Mouse (Mus musculus) heart, embryonic 14.5 days (tissue): ENCODE measurements at regions not wholly inside any gene's neighbourhood (a gene's known extent, or its start where the extent isn't known, plus 50 kb on each side); places are given as distances from the start of the nearest gene placed in this dataset.
A peak's percentile ranks its signal among the peaks of the same experiment; 100 is the strongest.

Experiments
- ATAC-seq: fragments of 200-750 bp; cut with Nextera tagmentation; 2 replicates; pipeline ENCODE4 v1.8.0; 2017; ENCODE audit warnings: low read depth, moderate TSS enrichment; ENCODE audit not compliant: insufficient number of reproducible peaks, insufficient read depth, low FRiP score
- H3K27ac ChIP-seq, 2 experiments: fragments of 200-500 bp in 1 of 2; fragments of 300-500 bp in 1 of 2; sonication (generic) in 1 of 2; replicated peaks in 1 of 2; 2 replicates each; pipeline ENCODE4 v1.5.1; 2012 to 2014; ENCODE audit warnings: low read depth in 2 of 2, low read length in 2 of 2, control low read depth in 1 of 2, mild to moderate bottlenecking in 1 of 2, mixed read lengths in 1 of 2; ENCODE audit not compliant: control insufficient read depth in 1 of 2, insufficient read depth in 1 of 2
- H3K27me3 ChIP-seq: fragments of 300-500 bp; sonication (generic); 2 replicates; pipeline ENCODE4 v1.6.1; 2014; ENCODE audit warnings: mild to moderate bottlenecking, low read length, control low read depth; ENCODE audit not compliant: control insufficient read depth, insufficient read depth
- H3K36me3 ChIP-seq: fragments of 300-500 bp; sonication (generic); 2 replicates; pipeline ENCODE4 v1.6.1; 2014; ENCODE audit warnings: mild to moderate bottlenecking, control low read depth, low read length, mixed read lengths; ENCODE audit not compliant: control insufficient read depth, insufficient read depth
- H3K4me1 ChIP-seq, 2 experiments: fragments of 200-500 bp in 1 of 2; fragments of 300-500 bp in 1 of 2; sonication (generic) in 1 of 2; 2 replicates each; pipeline ENCODE4 v1.6.1; 2012 to 2014; ENCODE audit warnings: low read length in 2 of 2, control low read depth in 1 of 2, mixed read lengths in 1 of 2; ENCODE audit not compliant: control insufficient read depth in 2 of 2, insufficient read depth in 2 of 2
- H3K4me2 ChIP-seq: fragments of 300-500 bp; sonication (generic); 2 replicates; pipeline ENCODE4 v1.6.1; 2014; ENCODE audit warnings: mild to moderate bottlenecking, low read length
- H3K4me3 ChIP-seq, 2 experiments: fragments of 200-500 bp in 1 of 2; fragments of 300-500 bp in 1 of 2; sonication (generic) in 1 of 2; 2 replicates each; pipeline ENCODE4 v1.5.1; 2012 to 2014; ENCODE audit warnings: low read length in 2 of 2, mild to moderate bottlenecking in 2 of 2, control low read depth in 1 of 2, low read depth in 1 of 2, moderate library complexity in 1 of 2; ENCODE audit not compliant: control insufficient read depth in 1 of 2, insufficient read depth in 1 of 2
- H3K9ac ChIP-seq: fragments of 300-500 bp; sonication (generic); 2 replicates; pipeline ENCODE4 v1.6.1; 2014; ENCODE audit warnings: mild to moderate bottlenecking, low read length
- H3K9me3 ChIP-seq: fragments of 300-500 bp; sonication (generic); 2 replicates; pipeline ENCODE4 v1.6.1; 2016; ENCODE audit warnings: low read length, control low read depth; ENCODE audit not compliant: control insufficient read depth
- whole genome bisulfite sequencing: fragments of 180-500 bp; shearing (Covaris S2); extraction: QIAGEN DNeasy Blood & Tissue Kit; methylation state at CpG from one replicate; pipeline ENCODE4 v1.1.7; 2014; 5-methylcytosine and 5-hydroxymethylcytosine counted together

DNA sequence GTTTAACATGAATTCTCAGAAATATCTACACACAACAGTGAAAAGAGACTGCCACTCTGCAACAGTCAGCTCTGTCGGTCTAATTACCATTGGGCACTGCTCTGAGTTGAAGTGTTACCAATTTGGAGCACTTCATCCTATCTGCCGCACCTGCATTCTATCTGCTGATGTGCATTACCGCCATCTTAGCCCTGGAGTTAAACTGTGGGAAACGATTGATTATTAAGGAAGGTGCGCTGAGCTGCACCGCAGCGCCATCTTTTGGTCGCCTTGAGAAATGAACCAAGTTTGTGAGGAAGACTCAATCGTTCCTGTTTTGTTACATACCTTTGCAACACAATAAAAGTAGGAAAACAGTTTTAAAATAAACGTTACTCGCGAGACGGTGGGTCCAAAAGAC is 110.5 kb downstream of the Rergl start:
- 3% methylated on average over 13 of the region's 13 CpGs for WGBS
- Histone ChIP-seq H3K9ac (no peak overlapping the region), H3K4me2 (peak overlapping the region; percentile 29), H3K9me3 (no peaks in the 10 kb centered on the region), H3K4me1 (no peaks in the 10 kb centered on the region; a peak in 1 of 4 replicates), H3K4me3 (no peak overlapping the region), H3K36me3 (no peaks in the 10 kb centered on the region), H3K27ac (no peak overlapping the region), H3K27me3 (no peaks in the 10 kb centered on the region)
- no peak for ATAC-seq

DNA sequence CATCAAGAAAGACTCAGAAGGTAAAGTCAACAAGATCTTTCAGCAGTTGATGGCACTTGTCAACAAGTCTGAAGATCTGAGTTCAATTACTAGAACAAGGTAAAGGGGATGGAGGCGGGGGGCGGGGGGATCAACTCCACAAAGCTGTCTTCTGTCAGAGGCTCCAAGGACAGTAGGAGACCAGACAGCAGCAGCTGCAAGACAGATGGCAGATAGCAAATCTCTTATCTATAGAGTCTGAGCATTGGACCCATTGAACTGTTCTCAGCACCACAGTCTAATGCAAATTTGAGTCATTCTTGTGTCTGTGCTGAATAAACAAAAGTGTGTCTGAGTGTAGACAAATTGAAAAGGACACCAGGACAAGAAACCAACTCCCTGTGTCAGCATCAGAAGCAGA is 150.8 kb downstream of the Rergl start:
- no peak overlapping the region for H3K9ac ChIP-seq
- no peak overlapping the region for H3K27ac ChIP-seq
- ATAC-seq: no peak
- no peaks in the 10 kb centered on the region for H3K9me3 ChIP-seq
- H3K4me3 ChIP-seq: no peak overlapping the region
- H3K4me1 ChIP-seq: no peaks in the 10 kb centered on the region
- WGBS: 83% methylated on average over 2 of the region's 2 CpGs
- no peak overlapping the region for H3K4me2 ChIP-seq
- H3K36me3 ChIP-seq: no peaks in the 10 kb centered on the region
- H3K27me3 ChIP-seq: no peaks in the 10 kb centered on the region

DNA sequence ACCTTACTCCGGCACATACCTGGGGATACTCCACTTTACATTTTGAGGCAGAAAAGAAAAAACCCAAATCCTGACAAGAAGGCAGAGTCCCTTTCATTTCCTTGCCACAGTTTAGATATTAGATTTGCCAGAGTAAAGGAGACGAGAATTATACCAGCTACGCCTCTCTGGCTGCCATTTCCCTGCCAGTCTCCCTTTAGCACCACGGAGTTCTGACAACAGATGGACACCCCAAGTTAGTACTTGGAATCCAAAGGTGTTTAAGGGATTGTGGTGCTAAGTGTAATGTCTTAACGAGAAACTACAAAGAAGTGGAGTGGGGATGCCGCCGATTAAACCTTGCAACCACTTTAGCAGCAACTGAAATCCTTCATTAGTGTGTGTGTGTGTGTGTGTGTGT is 176.6 kb downstream of the Rergl start:
- Histone ChIP-seq H3K9ac (no peak overlapping the region), H3K36me3 (no peaks in the 10 kb centered on the region), H3K4me3 (no peak overlapping the region), H3K27ac (no peak overlapping the region), H3K27me3 (no peaks in the 10 kb centered on the region), H3K4me1 (no peaks in the 10 kb centered on the region), H3K9me3 (no peaks in the 10 kb centered on the region), H3K4me2 (no peak overlapping the region)
- no peak for ATAC-seq
- 80% methylated on average over 7 of the region's 7 CpGs for WGBS

DNA sequence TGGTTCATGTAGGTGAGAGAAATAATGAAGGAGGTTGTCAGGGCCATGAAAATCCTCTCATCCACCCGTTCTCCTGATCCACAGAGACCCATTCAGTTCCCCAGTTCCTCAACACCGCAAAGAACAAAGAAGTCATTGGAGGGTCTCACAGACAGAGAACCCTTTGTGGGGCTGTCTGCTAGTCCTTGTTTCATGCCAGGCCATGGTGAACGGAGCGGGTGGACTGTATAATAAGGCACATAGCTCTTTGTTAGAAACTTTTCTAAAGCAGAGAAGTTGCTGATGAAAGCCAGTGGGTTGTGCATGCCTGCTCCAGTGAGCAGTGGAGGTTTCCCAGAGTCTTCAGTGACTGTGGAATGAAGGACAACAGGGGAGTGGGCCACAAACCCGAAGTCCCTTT is 194.1 kb downstream of the Rergl start:
- H3K9me3 ChIP-seq: no peaks in the 10 kb centered on the region
- 57% methylated on average over 5 of the region's 5 CpGs for WGBS
- no peak overlapping the region for H3K4me3 ChIP-seq
- ATAC-seq: no peak
- no peak overlapping the region for H3K4me2 ChIP-seq
- no peak overlapping the region for H3K9ac ChIP-seq
- no peaks in the 10 kb centered on the region for H3K36me3 ChIP-seq
- H3K4me1 ChIP-seq: no peaks in the 10 kb centered on the region
- H3K27ac ChIP-seq: no peak overlapping the region
- no peaks in the 10 kb centered on the region for H3K27me3 ChIP-seq

DNA sequence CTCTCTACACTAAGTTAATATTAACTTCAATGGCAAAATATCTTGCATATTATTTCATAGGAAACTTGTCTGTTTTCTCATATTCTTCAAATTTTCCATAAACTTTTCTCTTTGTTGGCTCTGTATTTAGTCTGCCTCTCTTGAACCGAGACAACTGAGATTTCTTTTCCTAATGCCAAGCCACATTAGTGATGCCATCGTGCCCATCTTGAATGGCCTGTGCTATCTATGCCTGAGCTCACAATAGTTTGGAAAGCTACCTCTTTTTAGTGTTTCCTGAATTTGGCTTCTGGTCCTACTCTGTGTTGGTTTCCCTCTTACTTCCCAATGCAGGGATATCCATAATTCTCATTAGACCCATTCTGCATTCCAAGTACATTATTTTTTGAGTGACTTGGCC is 197.5 kb downstream of the Rergl start:
- H3K27me3 ChIP-seq: no peaks in the 10 kb centered on the region
- no peaks in the 10 kb centered on the region for H3K9me3 ChIP-seq
- no peaks in the 10 kb centered on the region for H3K4me1 ChIP-seq
- H3K27ac ChIP-seq: no peak overlapping the region
- H3K36me3 ChIP-seq: no peaks in the 10 kb centered on the region
- H3K9ac ChIP-seq: no peak overlapping the region
- no peak overlapping the region for H3K4me3 ChIP-seq
- 78% methylated on average over 2 of the region's 2 CpGs for WGBS
- no peak overlapping the region for H3K4me2 ChIP-seq
- ATAC-seq: no peak

DNA sequence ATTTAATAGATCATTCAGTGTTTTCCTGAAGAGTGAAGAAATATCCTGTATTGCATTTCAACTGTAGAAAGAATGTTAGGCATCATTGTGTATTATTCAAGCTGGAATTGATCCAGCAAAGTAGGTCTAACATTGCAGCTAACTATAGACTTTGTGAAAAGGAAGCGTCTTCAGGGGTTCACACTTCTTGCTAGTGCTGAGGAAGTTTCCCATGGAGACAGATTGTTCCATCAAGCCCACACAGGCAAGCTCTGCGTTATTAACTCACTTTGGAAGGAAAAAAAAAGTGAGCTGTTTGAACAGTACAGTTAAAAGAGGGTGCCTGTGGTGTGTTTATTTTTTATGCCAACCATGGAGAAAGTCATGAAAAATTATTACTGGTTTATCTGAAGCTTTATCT is 206.1 kb downstream of the Rergl start:
- no peak for ATAC-seq
- Histone ChIP-seq H3K4me1 (no peaks in the 10 kb centered on the region), H3K9me3 (no peaks in the 10 kb centered on the region), H3K4me3 (no peak overlapping the region), H3K9ac (no peak overlapping the region), H3K27me3 (no peaks in the 10 kb centered on the region), H3K36me3 (no peaks in the 10 kb centered on the region), H3K27ac (no peak overlapping the region), H3K4me2 (no peak overlapping the region)
- WGBS: 54% methylated on average over 2 of the region's 2 CpGs

DNA sequence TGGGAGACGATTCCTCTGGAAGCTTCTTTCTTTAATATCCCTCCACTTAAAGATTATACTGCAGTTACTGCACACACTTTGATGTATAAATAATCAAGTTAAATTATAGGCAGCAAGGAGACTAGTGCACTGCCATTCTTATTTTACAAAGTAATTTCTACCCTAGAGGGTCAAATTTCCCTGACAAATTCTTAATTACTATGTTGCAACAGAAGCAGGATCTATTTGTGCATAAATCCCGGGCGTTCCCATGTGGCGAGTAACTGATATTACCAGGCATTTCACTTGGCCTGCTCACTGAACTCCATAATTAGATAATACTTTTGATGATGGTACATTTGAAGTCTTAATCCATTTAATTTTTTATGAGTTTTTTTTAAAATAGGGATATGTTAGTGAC is 222.7 kb downstream of the Rergl start:
- Histone ChIP-seq H3K27me3 (no peaks in the 10 kb centered on the region), H3K9me3 (no peaks in the 10 kb centered on the region), H3K4me1 (no peaks in the 10 kb centered on the region; a peak in 1 of 4 replicates), H3K4me2 (no peak overlapping the region), H3K9ac (no peak overlapping the region), H3K36me3 (no peaks in the 10 kb centered on the region), H3K27ac (no peak overlapping the region), H3K4me3 (no peak overlapping the region)
- WGBS: 94% methylated on average over 4 of the region's 4 CpGs
- no peak for ATAC-seq

DNA sequence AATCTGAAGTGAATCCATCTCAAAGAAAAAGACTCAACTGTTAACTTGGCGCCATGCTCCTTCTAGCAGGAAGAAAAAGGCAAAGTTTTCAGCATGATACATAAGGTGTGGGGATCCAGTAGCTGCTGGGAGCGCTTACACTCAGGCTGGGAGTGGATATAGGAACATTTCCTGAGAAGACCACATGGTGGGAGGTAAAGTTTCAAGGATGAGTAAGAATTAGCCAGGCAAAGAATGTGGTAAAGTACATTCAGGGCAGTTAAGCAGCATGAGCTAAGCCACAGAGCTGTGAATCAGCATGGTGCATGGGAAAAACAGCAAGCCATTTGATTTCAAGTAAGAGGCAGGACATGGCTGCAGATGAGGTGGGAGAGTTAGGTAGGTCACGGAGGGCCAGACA is 226.3 kb downstream of the Rergl start:
- Histone ChIP-seq H3K27ac (no peak overlapping the region), H3K36me3 (no peaks in the 10 kb centered on the region), H3K9me3 (no peaks in the 10 kb centered on the region), H3K4me3 (no peak overlapping the region), H3K4me2 (no peak overlapping the region), H3K4me1 (no peaks in the 10 kb centered on the region; a peak in 1 of 4 replicates), H3K27me3 (no peaks in the 10 kb centered on the region), H3K9ac (no peak overlapping the region)
- WGBS: 66% methylated on average over 3 of the region's 3 CpGs
- no peak for ATAC-seq
